Mouse (Mus musculus): ENCODE data around the gene Nedd8. TPM values are rescaled to one million over a fixed set of nuclear protein-coding genes. Genes with fewer than 3 reads are reported as not detected.

Nedd8 gene
- polyA plus RNA-seq, 1 experiment from 2014 or later = 499 TPM

- H3K27me3 ChIP-seq (ENCODE audit: control insufficient read depth, insufficient read depth, low read depth, low read length) = no peaks in the 10 kb centered on the region
- WGBS = 4% methylated on average over 23 of the region's 23 CpGs
- peak overlapping the region; percentile 69 for H3K4me3 ChIP-seq (ENCODE audit: low read length)
These were observed 36.9 kb downstream of the Nedd8 start for GRCm38 (mm10) chr14:55634874-55635522.

GRCm38 (mm10) chr14:55629312-55629711, 42.6 kb downstream of the Nedd8 start:
- no peaks in the 10 kb centered on the region for H3K27me3 ChIP-seq (ENCODE audit: control insufficient read depth, insufficient read depth, low read depth, low read length)
- no peak overlapping the region for H3K27ac ChIP-seq (ENCODE audit: low read length)
- no peaks in the 10 kb centered on the region for H3K9me3 ChIP-seq (ENCODE audit: control insufficient read depth, low read length)
- peaks cover 62% of the 10 kb centered on the region for H3K36me3 ChIP-seq (ENCODE audit: control insufficient read depth, insufficient read depth, low read length)
- no peak overlapping the region for H3K9ac ChIP-seq (ENCODE audit: low read length)
- H3K4me1 ChIP-seq (replicated peaks; ENCODE audit: control insufficient read depth, insufficient read depth, low read length) = no peaks in the 10 kb centered on the region
- ATAC-seq (ENCODE audit: low read depth) = no peak
- H3K4me3 ChIP-seq (ENCODE audit: low read length) = no peak overlapping the region
- H3K4me2 ChIP-seq (ENCODE audit: low read depth, low read length) = no peak overlapping the region
- WGBS = 53% methylated on average over 5 of the region's 5 CpGs

More at GRCm38 (mm10) chr14:55634874-55635522, 36.9 kb downstream of the Nedd8 start:
- H3K9me3 ChIP-seq (ENCODE audit: control insufficient read depth, low read length) = no peaks in the 10 kb centered on the region
- peaks cover 5% of the 10 kb centered on the region; the same call in 1 of the 2 replicates for H3K4me1 ChIP-seq (replicated peaks; ENCODE audit: control insufficient read depth, insufficient read depth, low read length)
- peak overlapping the region; percentile 86 for H3K4me2 ChIP-seq (ENCODE audit: low read depth, low read length)
- peak overlapping the region; percentile 69 for H3K27ac ChIP-seq (ENCODE audit: low read length)
- peak overlapping the region; percentile 76 for H3K9ac ChIP-seq (ENCODE audit: low read length)
- ATAC-seq (ENCODE audit: low read depth) = peak; percentile 40
- peaks cover 58% of the 10 kb centered on the region for H3K36me3 ChIP-seq (ENCODE audit: control insufficient read depth, insufficient read depth, low read length)

- H3K27ac ChIP-seq (ENCODE audit: low read length) = no peak overlapping the region
- ATAC-seq (ENCODE audit: low read depth) = no peak
- H3K9ac ChIP-seq (ENCODE audit: low read length) = no peak overlapping the region
- H3K36me3 ChIP-seq (ENCODE audit: control insufficient read depth, insufficient read depth, low read length) = peaks cover 57% of the 10 kb centered on the region
- H3K9me3 ChIP-seq (ENCODE audit: control insufficient read depth, low read length) = no peaks in the 10 kb centered on the region
- H3K4me2 ChIP-seq (ENCODE audit: low read depth, low read length) = no peak overlapping the region
- WGBS = 89% methylated on average over 27 of the region's 27 CpGs
- no peak overlapping the region for H3K4me3 ChIP-seq (ENCODE audit: low read length)
- no peaks in the 10 kb centered on the region for H3K27me3 ChIP-seq (ENCODE audit: control insufficient read depth, insufficient read depth, low read depth, low read length)
- no peaks in the 10 kb centered on the region for H3K4me1 ChIP-seq (replicated peaks; ENCODE audit: control insufficient read depth, insufficient read depth, low read length)
These were observed 43.7 kb downstream of the Nedd8 start for GRCm38 (mm10) chr14:55628077-55628827.

GRCm38 (mm10) chr14:55618486-55619195, 53.3 kb downstream of the Nedd8 start:
- H3K9me3 ChIP-seq (ENCODE audit: control insufficient read depth, low read length) = no peaks in the 10 kb centered on the region
- H3K4me3 ChIP-seq (ENCODE audit: low read length) = peak overlapping the region; percentile 48
- H3K27ac ChIP-seq (ENCODE audit: low read length) = no peak overlapping the region
- peak overlapping the region; percentile 52 for H3K4me2 ChIP-seq (ENCODE audit: low read depth, low read length)
- H3K4me1 ChIP-seq (replicated peaks; ENCODE audit: control insufficient read depth, insufficient read depth, low read length) = no peaks in the 10 kb centered on the region; the same call in 1 of the 2 replicates
- H3K36me3 ChIP-seq (ENCODE audit: control insufficient read depth, insufficient read depth, low read length) = no peaks in the 10 kb centered on the region
- peak; percentile 26; the same call in 1 of the 2 replicates for ATAC-seq (ENCODE audit: low read depth)
- H3K27me3 ChIP-seq (ENCODE audit: control insufficient read depth, insufficient read depth, low read depth, low read length) = no peaks in the 10 kb centered on the region
- H3K9ac ChIP-seq (ENCODE audit: low read length) = peak overlapping the region; percentile 58
- 30% methylated on average over 22 of the region's 22 CpGs for WGBS

GRCm38 (mm10) chr14:55617822-55618221, 54.1 kb downstream of the Nedd8 start, which contains the start of gene Rec8:
TSS of gene Rec8 (plus strand) at chr14:55618037.
- H3K27me3 ChIP-seq (ENCODE audit: control insufficient read depth, insufficient read depth, low read depth, low read length) = no peaks in the 10 kb centered on the region
- WGBS = 16% methylated on average over 21 of the region's 21 CpGs
- H3K9ac ChIP-seq (ENCODE audit: low read length) = peak within 1 kb of the TSS; percentile 58
- peak; percentile 88 for ATAC-seq (ENCODE audit: low read depth)
- H3K27ac ChIP-seq (ENCODE audit: low read length) = peak within 1 kb of the TSS; percentile 55
- no peaks in the 10 kb centered on the region; the same call in 1 of the 2 replicates for H3K4me1 ChIP-seq (replicated peaks; ENCODE audit: control insufficient read depth, insufficient read depth, low read length)
- H3K36me3 ChIP-seq (ENCODE audit: control insufficient read depth, insufficient read depth, low read length) = no peaks in the 10 kb centered on the region
- H3K4me2 ChIP-seq (ENCODE audit: low read depth, low read length) = peak within 1 kb of the TSS; percentile 52
- no peaks in the 10 kb centered on the region for H3K9me3 ChIP-seq (ENCODE audit: control insufficient read depth, low read length)
- peak within 1 kb of the TSS; percentile 48 for H3K4me3 ChIP-seq (ENCODE audit: low read length)

GRCm38 (mm10) chr14:55616844-55617243, 55.1 kb downstream of the Nedd8 start:
- Histone ChIP-seq H3K4me1 (replicated peaks; ENCODE audit: control insufficient read depth, insufficient read depth, low read length) (no peaks in the 10 kb centered on the region; the same call in 1 of the 2 replicates), H3K9ac (ENCODE audit: low read length) (no peak overlapping the region), H3K36me3 (ENCODE audit: control insufficient read depth, insufficient read depth, low read length) (no peaks in the 10 kb centered on the region), H3K4me2 (ENCODE audit: low read depth, low read length) (no peak overlapping the region), H3K27me3 (ENCODE audit: control insufficient read depth, insufficient read depth, low read depth, low read length) (no peaks in the 10 kb centered on the region), H3K27ac (ENCODE audit: low read length) (no peak overlapping the region), H3K9me3 (ENCODE audit: control insufficient read depth, low read length) (no peaks in the 10 kb centered on the region), H3K4me3 (ENCODE audit: low read length) (no peak overlapping the region)
- ATAC-seq (ENCODE audit: low read depth) = no peak
- 72% methylated on average over 2 of the region's 2 CpGs for WGBS

- no peak for ATAC-seq (ENCODE audit: low read depth)
- Histone ChIP-seq H3K4me3 (ENCODE audit: low read length) (no peak overlapping the region), H3K9me3 (ENCODE audit: control insufficient read depth, low read length) (no peaks in the 10 kb centered on the region), H3K4me1 (replicated peaks; ENCODE audit: control insufficient read depth, insufficient read depth, low read length) (no peaks in the 10 kb centered on the region; the same call in 1 of the 2 replicates), H3K4me2 (ENCODE audit: low read depth, low read length) (no peak overlapping the region), H3K27me3 (ENCODE audit: control insufficient read depth, insufficient read depth, low read depth, low read length) (no peaks in the 10 kb centered on the region), H3K9ac (ENCODE audit: low read length) (no peak overlapping the region), H3K27ac (ENCODE audit: low read length) (no peak overlapping the region), H3K36me3 (ENCODE audit: control insufficient read depth, insufficient read depth, low read length) (no peaks in the 10 kb centered on the region)
- 48% methylated on average over 2 of the region's 2 CpGs for WGBS
These were observed 56.0 kb downstream of the Nedd8 start for GRCm38 (mm10) chr14:55615876-55616275.

GRCm38 (mm10) chr14:55614565-55615178, 57.3 kb downstream of the Nedd8 start:
- ATAC-seq (ENCODE audit: low read depth) = no peak
- no peaks in the 10 kb centered on the region for H3K36me3 ChIP-seq (ENCODE audit: control insufficient read depth, insufficient read depth, low read length)
- WGBS = 64% methylated on average over 7 of the region's 7 CpGs

More at GRCm38 (mm10) chr14:55614565-55615178, 57.3 kb downstream of the Nedd8 start:
- Histone ChIP-seq H3K4me1 (replicated peaks; ENCODE audit: control insufficient read depth, insufficient read depth, low read length) (no peaks in the 10 kb centered on the region; the same call in 1 of the 2 replicates), H3K27me3 (ENCODE audit: control insufficient read depth, insufficient read depth, low read depth, low read length) (no peaks in the 10 kb centered on the region), H3K9me3 (ENCODE audit: control insufficient read depth, low read length) (no peaks in the 10 kb centered on the region), H3K9ac (ENCODE audit: low read length) (no peak overlapping the region), H3K4me3 (ENCODE audit: low read length) (no peak overlapping the region), H3K27ac (ENCODE audit: low read length) (no peak overlapping the region), H3K4me2 (ENCODE audit: low read depth, low read length) (no peak overlapping the region)

Measured in lung, embryonic 16.5 days (tissue).